Mouse (Mus musculus) layer of hippocampus, adult 11-12 months (tissue): Measurements from ENCODE around the gene Acox1.

Experiments
- DNase-seq: peaks from one replicate; pipeline ENCODE4 v3.0.0; 2022; ENCODE audit warnings: low spot score

Acox1 gene

GRCm38 (mm10) chr11:116167884-116168439 is 30.9 kb downstream of the Acox1 start, which contains the start of gene Fbf1:
TSS of gene Fbf1 (minus strand) at chr11:116168166.
- DNase-seq, result peak; percentile 96

DNA sequence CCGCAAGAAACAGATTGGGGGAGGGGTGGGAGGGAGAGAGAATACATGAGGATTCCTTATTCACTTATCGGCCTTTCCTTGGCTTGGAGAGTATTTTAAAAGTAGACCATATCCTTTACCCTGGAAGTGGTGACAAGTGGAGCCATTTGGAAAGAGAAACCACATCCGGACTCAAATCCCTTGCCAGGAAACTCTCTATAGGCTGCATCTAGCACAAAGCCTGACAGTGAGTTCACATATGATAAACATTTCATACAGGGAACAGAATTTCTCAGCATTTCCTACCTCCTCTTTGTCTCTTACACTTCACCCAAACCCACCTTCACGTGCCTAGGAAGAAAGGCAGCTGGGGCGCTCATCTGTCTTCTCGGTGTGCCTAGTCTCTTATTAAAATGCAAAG is 31.6 kb downstream of the Acox1 start:
- DNase-seq, result no peak

DNA sequence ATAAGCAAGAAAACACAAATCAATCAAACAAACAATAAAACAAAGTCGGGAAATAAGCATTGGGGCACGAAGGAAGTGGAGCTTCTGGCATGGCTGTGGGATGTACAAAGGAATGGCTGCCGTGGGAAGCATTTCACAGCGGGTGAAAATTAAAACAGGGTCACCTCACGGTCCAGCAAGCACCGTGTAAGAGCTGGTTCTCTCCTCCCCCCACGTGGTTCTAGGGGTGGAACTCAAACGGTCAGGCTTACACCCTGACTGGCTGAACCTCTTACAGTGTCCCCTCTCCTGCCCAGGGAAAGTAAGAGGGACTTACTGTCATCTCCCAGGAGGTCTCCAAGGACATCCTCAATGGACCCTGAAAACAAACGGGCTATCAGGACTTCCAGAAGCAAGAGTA is 35.8 kb downstream of the Acox1 start:
- no peak for DNase-seq

- DNase-seq, result peak; percentile 61
Observed at GRCm38 (mm10) chr11:116162146-116162545, 36.7 kb downstream of the Acox1 start.

DNA sequence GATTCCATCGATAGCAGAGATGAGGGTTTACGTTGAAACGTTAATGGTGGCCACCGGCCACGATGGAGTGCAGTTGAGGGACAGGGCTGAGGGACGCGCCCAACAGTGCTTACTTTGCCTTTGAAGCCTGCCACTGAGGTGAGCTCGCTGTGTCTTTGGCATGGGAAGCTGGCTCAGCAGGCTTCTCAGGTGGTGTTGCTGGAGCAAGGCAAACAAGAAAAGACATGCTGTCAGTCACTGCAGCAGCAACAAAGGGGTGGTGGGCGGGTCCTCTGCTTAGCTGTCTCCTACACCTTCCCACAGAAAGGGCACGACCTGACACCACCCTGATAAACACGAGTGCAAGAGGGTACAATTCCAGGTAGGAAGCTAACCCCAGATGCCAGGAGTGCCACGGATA is 37.5 kb downstream of the Acox1 start:
- no peak for DNase-seq

- no peak for DNase-seq
Observed at GRCm38 (mm10) chr11:116150960-116151359, 47.9 kb downstream of the Acox1 start.

DNA sequence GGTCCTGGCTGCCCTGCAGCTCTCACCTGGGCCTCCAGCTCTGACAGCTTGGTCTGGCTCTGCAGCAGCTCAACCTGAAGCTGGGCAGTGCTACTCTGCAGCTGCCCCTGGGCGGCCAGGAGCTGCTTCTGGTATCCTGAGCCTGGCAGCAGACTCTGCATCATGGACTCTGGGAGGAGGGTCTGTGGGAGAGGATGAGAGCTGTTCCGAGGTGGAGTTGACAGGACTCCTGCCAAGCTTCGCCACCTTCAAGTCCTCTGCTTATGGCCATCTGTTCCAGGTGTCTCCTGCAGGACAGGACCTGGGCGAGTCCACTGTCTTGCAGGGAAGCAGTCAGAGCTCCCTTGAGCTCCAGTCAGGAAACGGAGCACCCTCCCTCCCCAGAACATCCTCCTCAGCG is 49.5 kb downstream of the Acox1 start:
- DNase-seq, result no peak

DNA sequence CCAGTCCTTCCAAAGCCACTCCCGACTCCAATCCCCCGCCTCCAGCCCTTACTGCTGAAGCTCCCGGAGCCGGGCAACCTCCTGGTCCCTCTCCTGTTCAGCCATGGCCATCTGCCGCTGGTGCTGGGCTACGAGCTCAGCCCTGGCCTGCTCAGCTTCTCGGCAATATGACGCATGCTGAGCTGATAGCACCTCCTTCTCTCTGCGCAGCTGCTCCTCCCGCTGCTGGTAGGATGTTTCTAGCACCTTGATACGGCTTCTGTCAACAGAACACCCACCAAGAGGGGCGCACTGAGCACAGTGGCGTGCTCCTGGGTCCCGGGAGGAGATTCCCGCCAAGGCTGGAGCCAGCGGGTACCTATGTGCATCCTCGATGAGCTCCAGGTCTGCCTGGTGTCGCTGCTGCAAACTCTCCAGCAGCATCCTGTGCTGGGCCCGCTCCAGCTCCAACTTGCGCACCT is 50.1 kb downstream of the Acox1 start:
- peak; percentile 52 for DNase-seq

GRCm38 (mm10) chr11:116146294-116146985 is 52.4 kb downstream of the Acox1 start:
- peak; percentile 57 for DNase-seq

DNA sequence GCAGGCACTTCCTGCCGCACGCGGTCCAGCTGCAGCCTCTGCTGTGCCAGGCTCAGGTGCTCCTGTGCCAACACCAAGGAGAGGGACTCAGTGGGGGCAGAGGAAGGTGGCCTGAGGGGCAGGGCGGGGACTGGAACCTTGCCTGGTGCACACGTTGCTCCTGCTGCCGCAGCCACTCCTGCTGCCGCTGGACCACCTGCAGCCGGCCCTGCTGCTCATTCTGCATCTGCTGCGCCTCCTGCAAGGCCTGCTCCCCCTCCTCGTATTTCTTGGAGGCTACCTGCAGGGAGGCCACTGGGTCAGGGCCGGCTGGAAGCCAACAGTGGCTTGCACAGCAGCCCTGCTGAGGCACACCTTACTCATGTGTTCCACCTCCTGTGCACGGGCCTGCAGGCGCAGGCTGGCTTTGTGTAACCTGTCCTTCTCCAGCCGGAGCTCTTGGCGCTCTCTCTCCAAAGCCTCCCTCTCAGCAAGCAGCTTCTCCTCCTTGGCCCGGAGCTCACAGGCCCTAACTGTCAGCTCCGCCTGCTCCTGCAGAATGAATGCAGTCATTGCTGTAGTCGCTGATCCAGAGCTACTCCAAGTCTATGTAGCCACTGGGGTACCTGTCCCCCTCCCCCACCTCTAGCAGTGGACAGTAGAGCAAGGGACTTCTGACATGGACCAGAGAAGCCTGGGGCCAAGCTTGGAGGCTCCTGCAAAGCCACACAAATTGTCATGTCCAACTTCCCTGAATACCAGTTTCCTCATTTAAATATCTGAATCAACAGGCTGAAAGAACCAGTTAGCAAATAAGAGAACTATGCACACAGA is 53.2 kb downstream of the Acox1 start:
- DNase-seq, result no peak

- DNase-seq, result no peak
Observed at GRCm38 (mm10) chr11:116143468-116143867, 55.4 kb downstream of the Acox1 start.

DNA sequence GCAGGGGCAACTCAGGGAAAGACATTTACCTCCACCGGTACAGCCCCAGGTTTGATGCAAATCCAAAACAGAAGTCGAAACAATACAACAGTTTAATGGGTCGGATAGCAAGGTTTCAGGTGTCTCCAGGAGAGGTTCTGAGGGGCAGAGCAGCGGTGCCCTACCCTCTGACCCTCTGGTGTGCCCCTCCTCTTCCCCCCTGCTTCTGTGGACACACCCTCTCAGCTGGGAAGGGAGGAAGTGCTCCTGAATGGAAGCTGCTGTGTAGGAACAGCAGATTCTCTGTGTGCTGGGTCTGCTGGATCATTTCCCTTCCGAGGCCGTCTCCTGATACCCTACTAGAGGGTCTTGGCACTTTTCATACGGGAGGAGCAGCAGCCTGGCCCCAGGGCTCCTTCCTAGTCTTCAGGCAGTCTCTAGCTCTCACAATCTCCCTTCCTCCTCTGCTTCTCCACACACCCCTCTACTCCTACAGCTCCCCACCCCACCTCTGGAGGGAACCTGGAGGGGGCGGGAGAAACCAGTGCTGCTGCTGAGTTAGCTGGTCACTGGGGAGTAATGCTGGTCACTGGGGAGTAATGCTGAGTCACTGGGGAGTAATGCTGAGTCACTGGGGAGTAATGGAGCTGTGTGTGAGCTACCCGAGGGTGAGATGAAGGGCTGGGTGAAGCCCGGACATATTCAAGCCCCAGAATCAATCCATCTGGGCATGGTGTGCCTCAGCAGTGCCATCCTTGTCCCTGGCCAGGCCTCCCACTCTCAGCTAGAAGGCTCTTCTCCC is 56.4 kb downstream of the Acox1 start:
- DNase-seq, result no peak

DNA sequence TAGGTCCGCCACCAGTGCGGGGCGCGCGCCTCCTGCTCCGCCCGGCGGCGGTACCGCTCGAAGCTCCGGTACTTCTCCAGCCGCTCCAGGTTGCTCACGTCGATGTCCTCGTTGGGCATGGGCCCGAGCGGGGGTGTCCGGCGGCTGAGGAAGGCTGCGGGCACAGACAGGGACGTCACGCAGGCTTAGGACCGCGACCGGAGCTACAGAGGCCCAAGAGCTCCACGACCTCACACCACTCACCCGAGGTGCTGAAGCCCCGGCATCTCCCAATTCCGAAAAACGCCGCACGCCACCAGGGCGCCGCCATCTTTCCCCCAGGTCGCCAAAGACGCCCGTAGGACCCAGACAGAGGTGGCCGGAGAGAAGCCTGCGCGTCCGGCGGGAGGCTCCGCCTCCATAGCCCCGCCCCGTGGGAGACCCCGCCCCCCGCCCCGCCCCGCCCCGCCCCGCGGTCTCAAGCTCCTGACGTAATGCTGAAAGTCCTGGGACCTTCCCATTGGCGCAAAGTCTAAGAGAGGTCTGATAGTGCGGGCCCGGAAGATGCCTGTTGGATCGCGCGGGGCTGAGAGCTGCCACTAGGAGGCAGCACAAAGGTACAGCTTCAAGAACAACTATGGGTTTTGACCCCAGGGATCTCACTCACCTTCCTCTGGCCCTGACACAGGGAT is 60.2 kb downstream of the Acox1 start, which contains the start of gene Mrpl38:
Gene Mrpl38, minus strand, starts transcription at position 401 of the 671 bp plus-strand sequence.
- peak; percentile 91 for DNase-seq

- DNase-seq, result no peak
Observed at GRCm38 (mm10) chr11:116138096-116138467, 60.8 kb downstream of the Acox1 start.

DNA sequence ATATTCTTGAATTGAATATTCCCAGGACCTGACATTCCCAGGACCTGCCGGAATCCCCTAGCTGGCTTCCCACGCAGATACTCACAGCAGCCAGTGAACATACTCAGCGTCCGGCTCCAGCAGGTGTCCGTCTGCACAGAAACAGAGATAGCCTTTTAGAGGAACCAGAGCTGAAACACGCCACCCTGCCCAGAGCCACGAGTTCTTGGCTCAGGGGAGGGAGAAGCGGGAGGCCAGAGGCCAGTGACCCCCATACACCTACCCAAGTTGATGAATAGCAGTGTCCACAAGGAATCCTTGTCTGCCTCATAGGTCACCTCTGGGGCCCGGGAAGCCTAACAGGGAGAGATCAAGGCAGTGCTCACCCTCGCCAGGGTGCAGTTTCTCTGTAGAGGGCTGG is 64.7 kb downstream of the Acox1 start:
- no peak for DNase-seq

DNA sequence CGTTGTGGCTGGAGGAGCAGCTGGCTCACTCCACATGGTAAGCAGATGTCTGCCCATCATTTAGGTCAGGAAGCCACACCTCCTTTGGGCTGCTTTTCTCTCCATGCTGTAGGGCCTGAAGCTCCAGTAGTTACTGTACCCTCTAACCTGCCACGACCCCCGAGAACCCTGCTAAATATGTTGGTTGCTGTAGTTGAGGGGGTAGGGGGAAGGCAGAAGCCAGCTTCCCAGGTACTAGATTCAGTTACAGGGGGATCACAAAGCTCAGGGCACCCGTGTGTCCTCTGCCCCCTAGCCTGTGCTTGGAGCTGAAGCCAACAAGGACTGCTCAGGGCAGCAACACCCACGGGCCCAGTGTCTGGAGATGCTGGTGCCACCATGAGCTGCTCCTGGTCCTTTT is 65.3 kb downstream of the Acox1 start:
- DNase-seq, result no peak

DNA sequence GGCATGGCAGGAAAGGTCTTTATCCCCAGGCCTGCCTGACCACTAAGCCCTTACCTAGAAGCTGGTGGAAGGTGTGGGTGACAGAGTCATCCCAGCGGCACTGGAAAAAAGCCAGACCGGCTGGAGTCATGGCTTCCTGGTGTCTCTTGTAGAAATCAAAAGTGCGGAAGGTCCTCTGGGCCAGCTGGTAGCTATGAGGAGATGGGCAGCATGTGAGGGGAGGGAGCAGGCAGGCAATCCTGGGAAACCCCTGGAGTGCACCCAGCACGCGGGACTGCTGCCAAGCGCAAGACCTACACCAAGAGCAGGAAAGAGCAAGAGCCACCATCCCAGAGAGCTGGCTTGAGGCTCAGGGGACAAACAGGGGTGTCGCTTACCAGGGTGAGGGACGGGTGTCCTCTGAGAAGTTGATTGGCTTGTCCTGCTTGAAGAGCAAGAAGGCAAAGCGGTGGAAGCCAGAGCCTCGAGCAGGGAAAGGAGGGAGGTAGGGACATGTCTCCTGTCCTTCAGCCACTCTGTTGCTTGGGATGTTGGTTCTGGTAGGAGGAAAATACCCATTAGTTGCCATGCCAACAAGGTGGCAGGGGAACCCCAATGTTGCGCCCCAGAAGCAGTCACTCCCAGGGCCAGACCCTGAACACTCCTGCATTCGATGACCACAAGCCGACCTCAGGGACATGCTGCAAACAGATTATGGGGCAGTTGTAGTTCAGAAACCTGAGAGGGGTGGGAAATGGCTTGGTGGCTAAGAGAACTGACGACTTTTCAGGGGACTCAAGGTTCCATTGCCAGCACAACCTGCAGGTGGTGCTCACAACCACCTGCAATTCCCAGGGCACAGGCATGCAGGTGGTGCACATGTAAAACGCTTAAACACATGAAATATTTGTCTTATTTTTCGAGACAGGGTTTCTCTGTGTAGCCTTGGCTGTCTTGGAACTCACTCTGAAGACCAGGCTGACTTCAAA is 66.2 kb downstream of the Acox1 start:
- no peak for DNase-seq

DNA sequence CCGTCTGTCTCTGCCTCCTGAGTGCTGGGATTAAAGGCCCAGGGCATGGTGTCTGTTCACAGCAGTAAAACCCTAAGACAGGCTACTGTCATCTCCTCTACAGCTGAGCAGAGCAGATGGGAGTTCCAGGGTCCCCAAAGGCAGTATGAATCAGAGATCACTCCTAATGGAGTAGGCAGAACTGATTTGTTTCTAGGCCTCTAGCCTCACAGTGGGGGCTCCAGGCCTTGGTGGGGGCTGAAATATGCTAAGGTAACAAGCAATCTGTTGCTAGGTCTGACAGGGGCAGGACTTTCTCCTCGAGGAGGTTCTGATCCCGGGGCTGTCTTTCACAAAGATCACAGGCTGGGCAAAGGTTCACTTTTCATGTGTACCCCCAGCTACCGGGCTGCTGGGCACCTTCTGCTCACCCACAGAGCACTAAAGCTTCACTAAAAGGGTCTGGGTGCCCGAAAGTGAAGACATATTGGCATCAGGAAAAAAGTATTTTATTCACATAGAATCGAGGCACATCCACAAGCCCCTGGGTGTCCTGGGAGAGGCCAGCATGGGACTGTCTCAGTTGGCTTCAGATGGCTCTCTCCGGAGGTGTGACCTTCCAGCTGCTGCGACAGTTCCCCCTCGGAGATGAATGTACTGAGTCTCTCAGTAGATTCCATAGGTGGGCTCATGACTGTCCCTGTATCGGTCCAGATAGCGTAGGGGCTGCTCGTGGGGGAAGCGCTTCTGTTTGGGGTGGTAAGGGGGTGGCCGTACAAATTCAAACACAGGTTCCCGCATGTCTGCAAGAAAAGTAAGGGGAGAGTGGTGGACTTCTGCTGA is 67.3 kb downstream of the Acox1 start:
- no peak for DNase-seq

DNA sequence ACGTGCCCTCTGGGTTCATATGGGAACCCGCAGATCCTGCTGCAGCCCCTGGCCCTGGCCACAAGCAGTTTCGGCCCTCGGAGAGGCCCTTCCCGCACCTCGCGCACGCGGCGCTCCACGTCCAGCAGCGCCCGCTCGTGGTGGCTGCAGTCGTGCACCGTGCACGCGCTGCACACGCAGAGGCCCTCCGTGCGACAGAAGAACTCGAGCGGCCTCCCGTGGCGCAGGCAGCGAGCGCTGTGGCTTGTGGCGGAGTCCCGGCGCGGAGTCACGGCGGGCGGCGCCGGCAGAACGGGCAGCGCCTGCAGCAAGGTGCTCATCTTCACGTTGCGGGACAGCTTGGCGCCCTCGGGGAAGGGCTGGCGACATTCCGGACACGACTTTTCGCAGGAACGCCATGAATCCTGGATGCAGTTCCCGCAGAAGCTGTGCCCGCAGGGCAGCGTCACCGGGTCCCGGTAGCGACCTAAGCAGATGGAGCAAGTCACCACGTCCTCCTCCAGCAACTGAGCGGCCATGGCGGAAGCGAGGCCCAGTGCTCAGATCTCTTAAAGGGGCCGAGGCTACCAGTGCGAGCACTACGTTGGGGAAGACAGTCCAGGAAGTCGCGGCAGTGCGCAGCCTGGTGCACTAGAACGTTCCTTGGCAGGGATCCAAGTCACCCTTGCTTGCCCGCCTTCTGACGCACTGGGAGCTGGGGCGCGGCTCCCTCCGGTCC is 68.2 kb downstream of the Acox1 start, which contains the start of gene Trim65:
Gene Trim65, minus strand, starts transcription at position 641 of the 718 bp plus-strand sequence.
- DNase-seq, result peak; percentile 90
